In the genomic region with DNA sequence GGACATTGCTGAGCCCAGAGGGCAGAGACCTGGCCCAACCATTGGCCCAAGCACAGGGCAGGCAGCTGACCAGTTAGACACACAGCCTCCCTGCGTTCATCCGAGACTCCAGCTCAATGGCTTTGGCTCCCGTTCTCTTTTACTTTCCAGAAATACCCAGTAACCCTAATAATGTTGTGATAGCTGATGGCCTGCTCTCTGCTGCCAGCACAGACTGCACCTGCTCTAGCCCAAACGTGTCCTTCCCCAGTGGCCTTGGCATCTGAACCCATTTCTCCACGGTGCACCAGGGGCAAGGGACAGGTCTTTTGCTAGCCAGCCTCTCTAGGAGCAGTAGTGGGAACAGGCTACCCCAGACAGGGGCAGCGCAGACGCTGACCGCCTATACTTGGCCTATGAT, we compare ENCODE assay signal across 18 mouse cellular contexts. TPM values are rescaled to one million over a fixed set of nuclear protein-coding genes. Genes with fewer than 3 reads are reported as not detected.
DNase-seq lines count a peak whose midpoint lies in the region; ATAC-seq and TF ChIP-seq lines count a peak whose summit lies in the region.
"Had no signal": no experiment of that assay in that cellular context is flagged by ENCODE, and none has a peak within 500 bp of the region (broad histone marks: within the 10 kb centered on the region; RNA-seq: fewer than 3 reads in every experiment).

No protein-coding gene starts in this region.

- TF ChIP-seq EP300 in heart, postnatal 0 days (IDR thresholded peaks at IDR 0.05; ENCODE audit: low read depth): no peak

- peak; percentile 43 to 61 for DNase-seq in heart, adult 18-20 months
- no peak for DNase-seq in heart, postnatal 14 days
- DNase-seq in kidney, adult 2 months: no peak
- peak; percentile 31 for DNase-seq in cerebellum, adult 9-11 months
- DNase-seq in heart, postnatal 0 days (ENCODE audit: low spot score): no peak
- no peak for DNase-seq in thymus, postnatal 4 days
- DNase-seq: liver, postnatal 0 days; lung, postnatal 4 days had no signal

- H3K4me2 ChIP-seq in kidney, embryonic 16.5 days (replicated peaks; ENCODE audit: low read depth, low read length): no peak overlapping the region
- H3K4me2 ChIP-seq in heart, postnatal 0 days (ENCODE audit: low read depth, low read length): no peak overlapping the region
- H3K4me2 ChIP-seq: embryonic facial prominence, embryonic 15.5 days; hindbrain, embryonic 13.5 days; midbrain, embryonic 13.5 days had no signal

- H3K4me3 ChIP-seq in kidney, embryonic 16.5 days (ENCODE audit: low read length): no peak overlapping the region
- H3K4me3 ChIP-seq in kidney, adult 2 months (ENCODE audit: insufficient read depth, low read depth, low read length): no peak overlapping the region
- no peak overlapping the region for H3K4me3 ChIP-seq in heart, postnatal 0 days (ENCODE audit: low read depth, low read length)
- H3K4me3 ChIP-seq: embryonic facial prominence, embryonic 15.5 days; hindbrain, embryonic 13.5 days; midbrain, embryonic 13.5 days had no signal

- no peak for ATAC-seq in kidney, embryonic 16.5 days (ENCODE audit: low FRiP score, low TSS enrichment)
- no peak for ATAC-seq in heart, postnatal 0 days (ENCODE audit: insufficient read depth, low read depth)
- ATAC-seq: forebrain, embryonic 14.5 days; liver, postnatal 0 days; midbrain, embryonic 13.5 days had no signal

- H3K4me1 ChIP-seq in kidney, embryonic 16.5 days (ENCODE audit: insufficient read depth, low read length): peaks cover 49% of the 10 kb centered on the region
- H3K4me1 ChIP-seq in kidney, adult 2 months (ENCODE audit: control insufficient read depth, insufficient read depth, low read length): peaks cover 48% of the 10 kb centered on the region
- peaks cover 42% of the 10 kb centered on the region for H3K4me1 ChIP-seq in heart, postnatal 0 days (ENCODE audit: control insufficient read depth, insufficient read depth)

- H3K9me3 ChIP-seq in kidney, embryonic 16.5 days (ENCODE audit: low read length): no peaks in the 10 kb centered on the region
- no peaks in the 10 kb centered on the region for H3K9me3 ChIP-seq in heart, postnatal 0 days (replicated peaks; ENCODE audit: control insufficient read depth, low read length)
- H3K9me3 ChIP-seq: embryonic facial prominence, embryonic 15.5 days; hindbrain, embryonic 13.5 days; midbrain, embryonic 13.5 days had no signal

- H3K36me3 ChIP-seq in kidney, embryonic 16.5 days (ENCODE audit: insufficient read depth, low read length): 0 out of 2 replicates have a peak, but pooled peaks cover 4% of the 10 kb centered on the region
- H3K36me3 ChIP-seq in kidney, adult 2 months (ENCODE audit: control insufficient read depth, insufficient read depth, low read length): no peaks in the 10 kb centered on the region
- peaks cover 25% of the 10 kb centered on the region for H3K36me3 ChIP-seq in heart, postnatal 0 days (replicated peaks; ENCODE audit: control insufficient read depth, insufficient read depth, low read length)

- intact Hi-C loops in heart, postnatal 14 days (cut with DNase I): no loop called here

- H3K27ac ChIP-seq in kidney, embryonic 16.5 days (ENCODE audit: low read length): 0 out of 2 replicates have a peak overlapping the region, but pooled peaks have one; percentile 27
- H3K27ac ChIP-seq in kidney, adult 2 months (ENCODE audit: insufficient read depth, low read depth, low read length): no peak overlapping the region
- peak overlapping the region; percentile 36 for H3K27ac ChIP-seq in heart, postnatal 0 days (ENCODE audit: low read depth)
- H3K27ac ChIP-seq: embryonic facial prominence, embryonic 15.5 days; hindbrain, embryonic 13.5 days; midbrain, embryonic 13.5 days had no signal

- no peak for TF ChIP-seq CTCF in kidney, adult 2 months (conservative IDR thresholded peaks at IDR 0.05; ENCODE audit: insufficient read depth, insufficient read length, low read depth, low read length)
- TF ChIP-seq CTCF in heart, postnatal 0 days (IDR thresholded peaks at IDR 0.05; ENCODE audit: low read depth): no peak

- TF ChIP-seq POLR2A in kidney, adult 2 months (IDR thresholded peaks at IDR 0.05; ENCODE audit: low read depth, low read length): no peak

- WGBS in kidney, embryonic 16.5 days: 72% methylated on average over 8 of the region's 8 CpGs
- WGBS in kidney, adult 2 months: 50% methylated on average over 8 of the region's 8 CpGs
- 56% methylated on average over 8 of the region's 8 CpGs for WGBS in heart, postnatal 0 days

- H3K27me3 ChIP-seq in kidney, embryonic 16.5 days (ENCODE audit: insufficient read depth, low read length): no peaks in the 10 kb centered on the region
- H3K27me3 ChIP-seq in kidney, adult 2 months (replicated peaks; ENCODE audit: control insufficient read depth, insufficient read depth, low read length): no peaks in the 10 kb centered on the region
- H3K27me3 ChIP-seq in heart, postnatal 0 days (ENCODE audit: control insufficient read depth, insufficient read depth, low read length): no peaks in the 10 kb centered on the region
- H3K27me3 ChIP-seq: CH12.LX; embryonic facial prominence, embryonic 15.5 days; hindbrain, embryonic 13.5 days; midbrain, embryonic 13.5 days had no signal

- H3K9ac ChIP-seq in kidney, embryonic 16.5 days (replicated peaks; ENCODE audit: low read length): no peak overlapping the region
- H3K9ac ChIP-seq in heart, postnatal 0 days (replicated peaks; ENCODE audit: low read depth, low read length): 0 out of 2 replicates have a peak overlapping the region, but pooled peaks have one; percentile 3
- H3K9ac ChIP-seq: embryonic facial prominence, embryonic 15.5 days; liver, postnatal 0 days; midbrain, embryonic 13.5 days had no signal

RNA-seq across cellular contexts. Expression of a gene that starts 14.4 kb away (rescaled TPM):
- 100 to 1,000 TPM; 661 to 773 TPM for total RNA-seq in heart, adult 18-20 months (2021)
- total RNA-seq in heart, postnatal 14 days (2021): 100 to 1,000 TPM; 675 to 683 TPM
- 356 and 362 TPM in 2 replicates for polyA plus RNA-seq in kidney, embryonic 16.5 days (2015; fragmentation: Nextera tagmentation; extraction: Ambion mirVana)
- 704 and 720 TPM in 2 replicates for polyA plus RNA-seq in kidney, adult 2 months (2012; rRNA removed)
- total RNA-seq in heart, postnatal 0 days (2014; rRNA removed; ENCODE audit: low replicate concordance): 431 and 682 TPM in 2 replicates
- 1,145 and 1,161 TPM in 2 replicates for polyA plus RNA-seq in heart, postnatal 0 days (2015; fragmentation: Nextera tagmentation; extraction: Ambion mirVana)

RNA-seq across cellular contexts. Expression of a gene that starts 26.9 kb away (rescaled TPM):
- 100 to 1,000 TPM; 487 to 510 TPM for total RNA-seq in heart, adult 18-20 months (2021)
- total RNA-seq in heart, postnatal 14 days (2021): 100 to 1,000 TPM; 184 to 210 TPM
- polyA plus RNA-seq in kidney, embryonic 16.5 days (2015; fragmentation: Nextera tagmentation; extraction: Ambion mirVana): 631 and 669 TPM in 2 replicates
- 793 and 827 TPM in 2 replicates for polyA plus RNA-seq in kidney, adult 2 months (2012; rRNA removed)
- 253 and 327 TPM in 2 replicates for total RNA-seq in heart, postnatal 0 days (2014; rRNA removed; ENCODE audit: low replicate concordance)
- 380 and 391 TPM in 2 replicates for polyA plus RNA-seq in heart, postnatal 0 days (2015; fragmentation: Nextera tagmentation; extraction: Ambion mirVana)

RNA-seq across cellular contexts. Expression of a gene that starts 27.2 kb away (rescaled TPM):
- 10 to 100 TPM; 20.0 to 22.3 TPM for total RNA-seq in heart, adult 18-20 months (2021)
- total RNA-seq in heart, postnatal 14 days (2021): 10 to 100 TPM; 13.9 to 18.2 TPM
- polyA plus RNA-seq in kidney, embryonic 16.5 days (2015; fragmentation: Nextera tagmentation; extraction: Ambion mirVana): 67.5 and 68.0 TPM in 2 replicates
- polyA plus RNA-seq in kidney, adult 2 months (2012; rRNA removed): 32.2 and 33.2 TPM in 2 replicates
- total RNA-seq in heart, postnatal 0 days (2014; rRNA removed; ENCODE audit: low replicate concordance): 17.6 and 21.3 TPM in 2 replicates
- 23.3 and 26.7 TPM in 2 replicates for polyA plus RNA-seq in heart, postnatal 0 days (2015; fragmentation: Nextera tagmentation; extraction: Ambion mirVana)

RNA-seq across cellular contexts. Expression of a gene that starts 45.2 kb away (rescaled TPM):
- not detected for total RNA-seq in heart, adult 18-20 months (2021)
- not detected for total RNA-seq in heart, postnatal 14 days (2021)
- polyA plus RNA-seq in kidney, embryonic 16.5 days (2015; fragmentation: Nextera tagmentation; extraction: Ambion mirVana): not detected in 2 replicates
- polyA plus RNA-seq in kidney, adult 2 months (2012; rRNA removed): not detected in 2 replicates
- not detected in 2 replicates for total RNA-seq in heart, postnatal 0 days (2014; rRNA removed; ENCODE audit: low replicate concordance)
- polyA plus RNA-seq in heart, postnatal 0 days (2015; fragmentation: Nextera tagmentation; extraction: Ambion mirVana): not detected in 2 replicates
- total RNA-seq: CH12.LX; gastrocnemius, postnatal 4 days; layer of hippocampus, postnatal 25 days; left cerebral cortex, postnatal 36 days had no signal
- polyA plus RNA-seq: cortical plate, adult 2 months; forebrain, embryonic 14.5 days; liver, postnatal 0 days had no signal

Comparison
In these comparisons a context has a peak if more than half of its experiments do, and no peak if none do; other contexts are left out.
1. DNase-seq: peak in heart, adult 18-20 months (2 of 2) and cerebellum, adult 9-11 months (single experiment); none in heart, postnatal 14 days (0 of 2), kidney, adult 2 months (single experiment), heart, postnatal 0 days (single experiment) and thymus, postnatal 4 days (single experiment).